Mouse (Mus musculus) stomach, embryonic 14.5 days (tissue): ENCODE measurements around the gene Eif3b. TPM values are rescaled to one million over a fixed set of nuclear protein-coding genes. Genes with fewer than 3 reads are reported as not detected.
A peak's percentile ranks its signal among the peaks of the same experiment; 100 is the strongest.

Source experiments
- ATAC-seq: fragments of 200-750 bp; cut with Nextera tagmentation; 2 replicates; pipeline ENCODE4 v1.8.0; 2017; ENCODE audit warnings: low read depth, moderate TSS enrichment; ENCODE audit not compliant: insufficient number of reproducible peaks, insufficient read depth, low FRiP score
- H3K27ac ChIP-seq: fragments of 300-500 bp; sonication (generic); 2 replicates; pipeline ENCODE4 v1.5.1; 2014; ENCODE audit warnings: mild to moderate bottlenecking, low read length, moderate library complexity, mixed read lengths
- H3K27me3 ChIP-seq: fragments of 300-500 bp; sonication (generic); 2 replicates; pipeline ENCODE4 v1.6.1; 2014; ENCODE audit warnings: low read length, control low read depth, mixed read lengths; ENCODE audit not compliant: control insufficient read depth, insufficient read depth
- H3K36me3 ChIP-seq: fragments of 300-500 bp; sonication (generic); 2 replicates; pipeline ENCODE4 v1.6.1; 2014; ENCODE audit warnings: mild to moderate bottlenecking, control low read depth, low read length, moderate library complexity, mixed read lengths; ENCODE audit not compliant: control insufficient read depth, insufficient read depth
- H3K4me1 ChIP-seq: fragments of 300-500 bp; sonication (generic); 2 replicates; pipeline ENCODE4 v1.6.1; 2014; ENCODE audit warnings: low read length, control low read depth, mixed read lengths; ENCODE audit not compliant: control insufficient read depth, insufficient read depth
- H3K4me2 ChIP-seq: fragments of 300-500 bp; sonication (generic); replicated peaks from 2 replicates; pipeline ENCODE4 v1.6.1; 2014; ENCODE audit warnings: low read depth, low read length, control low read depth
- H3K4me3 ChIP-seq: fragments of 300-500 bp; sonication (generic); 2 replicates; pipeline ENCODE4 v1.5.1; 2014; ENCODE audit warnings: low read depth, low read length, control low read depth
- H3K9ac ChIP-seq: fragments of 300-500 bp; sonication (generic); replicated peaks from 2 replicates; pipeline ENCODE4 v1.6.1; 2014; ENCODE audit warnings: low read depth, mild to moderate bottlenecking, control low read depth, low read length, moderate library complexity, mixed read lengths
- H3K9me3 ChIP-seq: fragments of 300-500 bp; sonication (generic); 2 replicates; pipeline ENCODE4 v1.6.1; 2016; ENCODE audit warnings: low read depth, low read length, control low read depth; ENCODE audit not compliant: control insufficient read depth
- WGBS: fragments of 180-500 bp; shearing (Covaris S2); extraction: QIAGEN DNeasy Blood & Tissue Kit; methylation state at CpG from one replicate; pipeline ENCODE4 v1.1.7; 2014; 5-methylcytosine and 5-hydroxymethylcytosine counted together
- polyA plus RNA-seq: library from polyadenylated mRNA; unstranded; fragments of >200 nt; fragmentation: Nextera tagmentation; extraction: Ambion mirVana; gene quantifications from 2 replicates; pipeline ENCODE4 v1.2.1, GENCODE M21; 2014

Eif3b gene
- polyA plus RNA-seq, 1 experiment from 2014 or later, result 125 TPM

DNA sequence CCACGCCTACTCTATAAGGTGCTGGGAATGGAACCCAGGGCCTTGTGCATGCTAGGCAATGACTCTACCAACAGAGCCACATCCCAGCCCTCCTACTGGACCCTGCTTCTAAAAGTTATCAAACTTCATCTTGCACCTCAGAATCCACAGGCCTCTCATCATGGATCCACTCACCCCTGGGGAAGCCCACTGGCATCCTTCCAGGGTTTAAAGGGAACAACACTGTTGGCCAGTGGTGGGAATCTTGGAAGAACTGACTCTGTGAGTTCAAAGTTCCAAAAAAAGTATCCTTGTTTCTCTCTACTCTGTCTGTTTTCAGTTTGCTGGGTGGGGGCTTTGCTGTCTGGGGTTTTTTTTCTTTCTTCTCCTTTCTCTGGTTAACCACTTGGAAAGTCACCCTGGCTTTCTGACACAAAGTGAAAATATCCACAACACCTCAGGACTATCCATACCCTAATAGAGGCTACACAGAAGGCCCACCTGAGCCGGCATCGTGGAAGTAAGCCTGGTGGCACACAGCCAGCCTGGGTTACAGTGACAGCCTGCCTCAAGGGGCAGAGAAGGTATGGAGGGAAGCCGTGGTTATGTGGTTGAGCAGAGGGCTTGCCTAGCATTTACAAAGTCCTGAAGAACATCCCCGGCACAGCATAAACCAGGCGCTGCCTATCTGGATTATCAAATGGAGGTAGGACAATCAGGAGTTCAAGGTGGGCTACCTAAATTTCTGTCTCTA is 40.8 kb upstream of the Eif3b start:
- ATAC-seq, result no peak
- no peak overlapping the region for H3K4me2 ChIP-seq
- H3K9ac ChIP-seq, result no peak overlapping the region
- H3K27ac ChIP-seq, result no peak overlapping the region
- no peaks in the 10 kb centered on the region for H3K9me3 ChIP-seq
- H3K27me3 ChIP-seq, result no peaks in the 10 kb centered on the region
- 87% methylated on average over 6 of the region's 6 CpGs for WGBS
- H3K4me3 ChIP-seq, result no peak overlapping the region
- H3K4me1 ChIP-seq, result no peaks in the 10 kb centered on the region
- no peaks in the 10 kb centered on the region for H3K36me3 ChIP-seq

DNA sequence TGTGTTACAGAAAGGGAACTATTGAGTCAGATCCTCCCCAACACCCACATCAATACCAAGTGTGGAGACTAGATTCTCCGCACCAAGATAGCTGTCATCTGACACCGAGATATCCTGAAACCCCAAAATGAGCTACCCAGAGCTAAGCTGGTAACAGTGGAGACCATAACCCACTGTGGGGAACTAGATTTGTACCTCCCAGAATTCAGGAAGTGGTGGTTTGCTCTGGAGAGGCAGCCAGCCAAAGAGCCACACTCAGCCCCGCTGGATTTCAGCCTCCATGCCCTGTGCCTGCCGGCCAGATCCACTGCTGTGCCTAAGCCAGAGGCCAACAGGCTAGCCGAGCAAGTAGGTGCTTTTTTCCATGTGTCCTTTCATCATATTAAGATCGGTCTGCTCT is 39.8 kb upstream of the Eif3b start:
- H3K27ac ChIP-seq, result no peak overlapping the region
- no peak overlapping the region for H3K4me2 ChIP-seq
- no peaks in the 10 kb centered on the region for H3K27me3 ChIP-seq
- peaks cover 7% of the 10 kb centered on the region for H3K4me1 ChIP-seq
- ATAC-seq, result no peak
- WGBS, result 75% methylated on average over 6 of the region's 6 CpGs
- H3K9me3 ChIP-seq, result no peaks in the 10 kb centered on the region
- H3K36me3 ChIP-seq, result no peaks in the 10 kb centered on the region
- no peak overlapping the region for H3K9ac ChIP-seq
- H3K4me3 ChIP-seq, result no peak overlapping the region

DNA sequence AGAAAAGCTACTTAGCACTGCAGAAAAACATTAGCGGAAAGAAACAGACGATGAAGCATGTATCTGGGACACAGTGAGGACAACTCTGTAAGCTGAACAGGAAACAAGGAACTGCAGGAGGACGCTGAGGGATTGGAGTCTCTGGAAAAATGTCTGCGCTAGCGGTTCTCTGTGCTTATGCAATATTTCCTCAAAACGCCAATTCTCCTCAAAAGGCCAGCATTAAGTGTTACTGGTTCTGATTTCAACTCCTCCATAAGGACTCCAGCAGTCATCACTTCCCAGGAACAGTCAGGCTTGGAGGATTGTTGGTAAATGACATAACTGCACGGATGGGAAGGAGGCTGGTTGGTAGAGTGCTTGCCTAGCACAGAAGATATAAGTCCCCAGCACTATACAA is 38.0 kb upstream of the Eif3b start:
- Histone ChIP-seq H3K4me2 (no peak overlapping the region), H3K4me3 (no peak overlapping the region), H3K27me3 (no peaks in the 10 kb centered on the region), H3K27ac (no peak overlapping the region), H3K36me3 (no peaks in the 10 kb centered on the region), H3K4me1 (peaks cover 7% of the 10 kb centered on the region), H3K9ac (no peak overlapping the region), H3K9me3 (no peaks in the 10 kb centered on the region)
- ATAC-seq, result no peak
- WGBS, result 84% methylated on average over 7 of the region's 7 CpGs

DNA sequence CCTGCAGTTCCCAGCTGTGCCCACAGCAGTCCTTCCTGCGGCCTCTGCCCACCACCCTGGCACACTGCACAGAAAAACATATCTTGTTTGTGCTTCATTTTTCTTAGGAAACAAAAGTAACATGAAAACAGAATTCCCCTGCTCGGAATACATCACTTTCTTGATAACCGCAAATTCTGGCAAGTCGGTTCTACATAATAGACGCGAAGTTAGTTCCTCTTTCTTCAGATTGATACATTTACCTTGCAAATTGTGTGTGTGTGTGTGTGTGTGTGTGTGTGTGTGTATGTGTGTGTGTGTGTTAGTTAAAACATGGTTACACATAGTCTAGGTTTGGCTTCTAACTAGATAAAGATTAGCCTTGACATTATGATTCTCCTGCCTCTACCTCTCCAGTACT is 36.4 kb upstream of the Eif3b start:
- no peak for ATAC-seq
- no peak overlapping the region for H3K4me2 ChIP-seq
- H3K27ac ChIP-seq, result no peak overlapping the region
- peaks cover 7% of the 10 kb centered on the region for H3K4me1 ChIP-seq
- H3K27me3 ChIP-seq, result no peaks in the 10 kb centered on the region
- no peak overlapping the region for H3K9ac ChIP-seq
- 90% methylated on average over 6 of the region's 6 CpGs for WGBS
- no peaks in the 10 kb centered on the region for H3K9me3 ChIP-seq
- H3K36me3 ChIP-seq, result no peaks in the 10 kb centered on the region
- H3K4me3 ChIP-seq, result no peak overlapping the region

DNA sequence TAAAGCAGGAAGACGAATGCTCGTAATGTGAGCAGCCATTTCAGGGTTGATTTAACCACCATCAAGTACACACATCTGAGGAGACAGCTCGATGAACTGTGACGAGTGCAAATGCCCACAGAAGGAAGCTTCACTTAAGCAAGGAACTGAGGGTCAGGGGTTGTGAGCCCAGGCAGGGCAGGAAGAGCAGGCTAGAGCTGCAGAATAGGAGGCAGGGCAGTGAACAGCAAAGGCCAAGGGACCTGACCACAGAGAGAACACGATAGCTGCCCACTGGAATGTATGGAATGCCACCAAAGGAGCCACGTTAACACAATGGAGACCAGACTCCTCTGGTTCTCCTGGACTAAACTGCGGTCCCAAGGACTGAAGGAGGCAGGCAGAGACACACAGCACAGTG is 35.6 kb upstream of the Eif3b start:
- 14% methylated on average over 7 of the region's 7 CpGs for WGBS
- no peaks in the 10 kb centered on the region for H3K36me3 ChIP-seq
- 0 out of 2 replicates have a peak overlapping the region, but pooled peaks have one; percentile 27 for H3K27ac ChIP-seq
- H3K4me2 ChIP-seq, result no peak overlapping the region
- H3K9ac ChIP-seq, result no peak overlapping the region
- H3K9me3 ChIP-seq, result no peaks in the 10 kb centered on the region
- H3K4me3 ChIP-seq, result no peak overlapping the region
- no peak; the same call in 1 of the 2 replicates for ATAC-seq
- peaks cover 13% of the 10 kb centered on the region for H3K4me1 ChIP-seq
- no peaks in the 10 kb centered on the region for H3K27me3 ChIP-seq

DNA sequence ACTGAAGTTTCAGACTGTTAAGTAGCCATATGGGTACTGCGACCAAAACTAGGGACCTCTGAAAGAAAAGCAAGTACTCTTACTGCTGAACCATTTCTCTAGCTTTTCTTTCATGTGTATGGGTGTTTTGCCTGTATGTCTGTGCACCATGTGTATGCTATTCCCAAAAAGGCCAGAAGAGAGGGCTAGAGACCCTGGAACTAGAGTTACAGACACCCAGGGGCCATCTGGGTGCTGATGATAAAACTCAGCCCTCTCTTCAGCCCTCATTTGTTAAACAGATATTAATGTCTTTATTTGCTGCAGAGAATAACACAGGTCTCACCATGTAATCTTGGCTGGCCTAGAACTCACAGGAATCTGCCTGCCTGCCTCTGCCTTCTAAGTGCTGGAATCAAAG is 34.7 kb upstream of the Eif3b start:
- Histone ChIP-seq H3K4me3 (no peak overlapping the region), H3K36me3 (no peaks in the 10 kb centered on the region), H3K27me3 (no peaks in the 10 kb centered on the region), H3K9me3 (no peaks in the 10 kb centered on the region), H3K27ac (no peak overlapping the region), H3K4me2 (no peak overlapping the region), H3K4me1 (peaks cover 14% of the 10 kb centered on the region), H3K9ac (no peak overlapping the region)
- 77% methylated on average over 1 of the region's 1 CpGs for WGBS
- no peak for ATAC-seq

DNA sequence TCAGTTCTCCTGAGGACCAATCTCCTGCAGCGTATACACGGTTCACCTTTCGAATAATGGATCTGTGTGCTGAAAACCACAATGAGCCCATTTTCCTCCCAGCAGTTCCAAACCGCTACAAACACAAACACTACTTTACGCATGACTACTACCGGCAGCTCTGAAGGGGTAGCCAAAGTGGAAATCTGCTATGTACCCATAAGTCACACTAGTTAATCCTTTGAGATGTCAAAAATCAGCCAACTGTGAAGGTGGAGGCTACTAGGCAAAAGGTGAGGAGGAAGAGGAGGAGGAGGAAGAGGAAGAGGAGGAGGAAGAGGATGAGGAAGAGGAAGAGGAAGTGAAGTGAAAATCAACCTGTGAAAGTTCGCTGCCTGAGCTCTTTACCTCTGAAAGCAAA is 31.9 kb upstream of the Eif3b start:
- Histone ChIP-seq H3K4me1 (peaks cover 14% of the 10 kb centered on the region), H3K9me3 (no peaks in the 10 kb centered on the region), H3K9ac (no peak overlapping the region), H3K4me2 (no peak overlapping the region), H3K27ac (no peak overlapping the region), H3K36me3 (no peaks in the 10 kb centered on the region), H3K27me3 (no peaks in the 10 kb centered on the region; the same call in 1 of the 2 replicates), H3K4me3 (no peak overlapping the region)
- no peak for ATAC-seq
- WGBS, result 88% methylated on average over 7 of the region's 7 CpGs

DNA sequence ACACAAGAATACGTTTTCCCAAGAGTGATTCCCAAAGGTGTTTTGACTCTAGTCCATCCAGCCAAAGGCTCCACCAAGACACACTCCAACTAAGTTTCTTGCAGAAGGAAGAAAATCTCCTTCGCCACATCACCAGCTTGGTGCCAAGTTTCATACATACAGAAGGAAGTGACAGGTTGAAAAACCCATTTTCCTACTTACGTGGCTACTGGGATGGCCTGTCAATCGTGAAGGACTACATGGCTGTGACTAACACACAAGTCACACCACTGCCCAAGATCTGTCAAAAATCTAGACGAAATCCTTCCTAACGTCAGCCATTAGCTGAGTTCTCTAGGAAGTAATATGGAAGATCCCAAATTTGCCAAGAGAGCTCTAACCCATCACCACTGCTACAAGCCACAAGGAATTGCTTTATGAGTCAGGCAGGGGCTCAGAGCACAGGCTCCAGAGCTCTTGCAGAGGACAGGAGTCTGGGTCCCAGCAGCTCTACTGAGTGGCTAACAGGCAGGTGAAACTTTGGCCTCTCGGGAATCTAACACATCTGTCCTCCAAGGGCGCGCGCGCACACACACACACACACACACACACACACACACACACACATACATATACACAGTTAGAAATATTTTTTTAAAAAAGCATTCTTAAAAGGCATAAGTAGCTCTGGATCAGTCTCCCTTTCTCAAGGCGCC is 31.2 kb upstream of the Eif3b start:
- peak overlapping the region; percentile 57 for H3K9ac ChIP-seq

More for the DNA sequence above, 31.2 kb upstream of the Eif3b start:
- peaks cover 14% of the 10 kb centered on the region for H3K4me1 ChIP-seq
- no peaks in the 10 kb centered on the region for H3K9me3 ChIP-seq
- WGBS, result 59% methylated on average over 12 of the region's 12 CpGs
- no peaks in the 10 kb centered on the region; the same call in 1 of the 2 replicates for H3K27me3 ChIP-seq
- H3K4me2 ChIP-seq, result peak overlapping the region; percentile 96
- H3K36me3 ChIP-seq, result no peaks in the 10 kb centered on the region
- H3K27ac ChIP-seq, result no peak overlapping the region
- peak overlapping the region; percentile 66 for H3K4me3 ChIP-seq
- ATAC-seq, result no peak
